Mouse (Mus musculus) heart, embryonic 14.5 days (tissue): ENCODE data around the gene Gm29427. TPM values are rescaled to one million over a fixed set of nuclear protein-coding genes. Genes with fewer than 3 reads are reported as not detected.

Experiments used
- ATAC-seq: fragments of 200-750 bp; cut with Nextera tagmentation; 2 replicates; pipeline ENCODE4 v1.8.0; 2017; ENCODE audit warnings: low read depth, moderate TSS enrichment; ENCODE audit not compliant: insufficient number of reproducible peaks, insufficient read depth, low FRiP score
- H3K27ac ChIP-seq, 2 experiments: fragments of 200-500 bp in 1 of 2; fragments of 300-500 bp in 1 of 2; sonication (generic) in 1 of 2; replicated peaks in 1 of 2; 2 replicates each; pipeline ENCODE4 v1.5.1; 2012 to 2014; ENCODE audit warnings: low read depth in 2 of 2, low read length in 2 of 2, control low read depth in 1 of 2, mild to moderate bottlenecking in 1 of 2, mixed read lengths in 1 of 2; ENCODE audit not compliant: control insufficient read depth in 1 of 2, insufficient read depth in 1 of 2
- H3K27me3 ChIP-seq: fragments of 300-500 bp; sonication (generic); 2 replicates; pipeline ENCODE4 v1.6.1; 2014; ENCODE audit warnings: mild to moderate bottlenecking, low read length, control low read depth; ENCODE audit not compliant: control insufficient read depth, insufficient read depth
- H3K36me3 ChIP-seq: fragments of 300-500 bp; sonication (generic); 2 replicates; pipeline ENCODE4 v1.6.1; 2014; ENCODE audit warnings: mild to moderate bottlenecking, control low read depth, low read length, mixed read lengths; ENCODE audit not compliant: control insufficient read depth, insufficient read depth
- H3K4me1 ChIP-seq, 2 experiments: fragments of 200-500 bp in 1 of 2; fragments of 300-500 bp in 1 of 2; sonication (generic) in 1 of 2; 2 replicates each; pipeline ENCODE4 v1.6.1; 2012 to 2014; ENCODE audit warnings: low read length in 2 of 2, control low read depth in 1 of 2, mixed read lengths in 1 of 2; ENCODE audit not compliant: control insufficient read depth in 2 of 2, insufficient read depth in 2 of 2
- H3K4me2 ChIP-seq: fragments of 300-500 bp; sonication (generic); 2 replicates; pipeline ENCODE4 v1.6.1; 2014; ENCODE audit warnings: mild to moderate bottlenecking, low read length
- H3K4me3 ChIP-seq, 2 experiments: fragments of 200-500 bp in 1 of 2; fragments of 300-500 bp in 1 of 2; sonication (generic) in 1 of 2; 2 replicates each; pipeline ENCODE4 v1.5.1; 2012 to 2014; ENCODE audit warnings: low read length in 2 of 2, mild to moderate bottlenecking in 2 of 2, control low read depth in 1 of 2, low read depth in 1 of 2, moderate library complexity in 1 of 2; ENCODE audit not compliant: control insufficient read depth in 1 of 2, insufficient read depth in 1 of 2
- H3K9ac ChIP-seq: fragments of 300-500 bp; sonication (generic); 2 replicates; pipeline ENCODE4 v1.6.1; 2014; ENCODE audit warnings: mild to moderate bottlenecking, low read length
- H3K9me3 ChIP-seq: fragments of 300-500 bp; sonication (generic); 2 replicates; pipeline ENCODE4 v1.6.1; 2016; ENCODE audit warnings: low read length, control low read depth; ENCODE audit not compliant: control insufficient read depth
- WGBS: fragments of 180-500 bp; shearing (Covaris S2); extraction: QIAGEN DNeasy Blood & Tissue Kit; methylation state at CpG from one replicate; pipeline ENCODE4 v1.1.7; 2014; 5-methylcytosine and 5-hydroxymethylcytosine counted together
- polyA plus RNA-seq: library from polyadenylated mRNA; unstranded; fragments of >200 nt; fragmentation: Nextera tagmentation; extraction: Ambion mirVana; gene quantifications from 2 replicates; pipeline ENCODE4 v1.2.1, GENCODE M21; 2014

Gene Gm29427
- polyA plus RNA-seq, 1 experiment from 2014 or later: not detected

- peak within 1 kb of the TSS in 1 of 2 experiments; percentile 8; a peak in 1 of 4 replicates for H3K4me3 ChIP-seq
- 8% methylated on average over 10 of the region's 10 CpGs for WGBS
- peak within 1 kb of the TSS; percentile 54 for H3K4me2 ChIP-seq
- no peak within 1 kb of the TSS; the same call in 1 of the 2 replicates for H3K9ac ChIP-seq
- peak; percentile 71 for ATAC-seq
- H3K4me1 ChIP-seq: peaks cover 8 to 12% of the 10 kb centered on the region in 2 experiments; a peak in 3 of 4 replicates
- H3K9me3 ChIP-seq: no peaks in the 10 kb centered on the region
- H3K27ac ChIP-seq: no peak within 1 kb of the TSS
- no peaks in the 10 kb centered on the region for H3K36me3 ChIP-seq
- no peaks in the 10 kb centered on the region for H3K27me3 ChIP-seq
These were observed 16.2 kb upstream of the Gm29427 start, which contains the start of gene AA986860 for GRCm38 (mm10) chr1:130731741-130732337. AA986860 (plus strand) TSS chr1:130731976.

GRCm38 (mm10) chr1:130729153-130729552 is 13.6 kb upstream of the Gm29427 start, which contains the start of gene Pfkfb2:
Pfkfb2 (minus strand) TSS chr1:130729253.
- 0 out of 2 replicates have a peak, but pooled peaks cover 2% of the 10 kb centered on the region for H3K36me3 ChIP-seq
- no peak within 1 kb of the TSS for H3K4me2 ChIP-seq
- whole genome bisulfite sequencing: 66% methylated on average over 2 of the region's 2 CpGs
- H3K4me1 ChIP-seq: peaks cover 4 to 7% of the 10 kb centered on the region in 2 experiments; a peak in 2 of 4 replicates
- H3K27ac ChIP-seq: no peak within 1 kb of the TSS
- H3K27me3 ChIP-seq: no peaks in the 10 kb centered on the region
- ATAC-seq: no peak
- H3K9me3 ChIP-seq: no peaks in the 10 kb centered on the region
- H3K9ac ChIP-seq: no peak within 1 kb of the TSS
- H3K4me3 ChIP-seq: no peak within 1 kb of the TSS

- H3K4me1 ChIP-seq: peaks cover 4 to 7% of the 10 kb centered on the region in 2 experiments; a peak in 2 of 4 replicates
- no peak overlapping the region for H3K9ac ChIP-seq
- no peaks in the 10 kb centered on the region for H3K27me3 ChIP-seq
- H3K4me2 ChIP-seq: no peak overlapping the region
- ATAC-seq: no peak
- H3K9me3 ChIP-seq: no peaks in the 10 kb centered on the region
- WGBS: 90% methylated on average over 3 of the region's 3 CpGs
- no peak overlapping the region for H3K27ac ChIP-seq
- 0 out of 2 replicates have a peak, but pooled peaks cover 3% of the 10 kb centered on the region for H3K36me3 ChIP-seq
- H3K4me3 ChIP-seq: no peak overlapping the region
These were observed 13.1 kb upstream of the Gm29427 start for GRCm38 (mm10) chr1:130728708-130729107.

GRCm38 (mm10) chr1:130728070-130728469 is 12.5 kb upstream of the Gm29427 start:
- Histone ChIP-seq H3K4me2 (no peak overlapping the region), H3K4me1 (peaks cover 4 to 6% of the 10 kb centered on the region in 2 experiments; a peak in 2 of 4 replicates), H3K27ac (no peak overlapping the region), H3K27me3 (no peaks in the 10 kb centered on the region), H3K9me3 (no peaks in the 10 kb centered on the region), H3K4me3 (no peak overlapping the region), H3K9ac (no peak overlapping the region), H3K36me3 (0 out of 2 replicates have a peak, but pooled peaks cover 3% of the 10 kb centered on the region)
- no peak; the same call in 1 of the 2 replicates for ATAC-seq
- 49% methylated on average over 1 of the region's 1 CpGs for WGBS

GRCm38 (mm10) chr1:130726396-130726795 is 10.8 kb upstream of the Gm29427 start:
- no peak for ATAC-seq
- Histone ChIP-seq H3K9me3 (no peaks in the 10 kb centered on the region), H3K4me3 (no peak overlapping the region), H3K36me3 (0 out of 2 replicates have a peak, but pooled peaks cover 3% of the 10 kb centered on the region), H3K27ac (no peak overlapping the region), H3K9ac (no peak overlapping the region), H3K4me2 (no peak overlapping the region), H3K27me3 (no peaks in the 10 kb centered on the region), H3K4me1 (no peaks in the 10 kb centered on the region)
- WGBS: 91% methylated on average over 2 of the region's 2 CpGs

GRCm38 (mm10) chr1:130724206-130724605 is 8.6 kb upstream of the Gm29427 start:
- Histone ChIP-seq H3K27me3 (no peaks in the 10 kb centered on the region), H3K9ac (no peak overlapping the region), H3K27ac (no peak overlapping the region), H3K4me2 (no peak overlapping the region), H3K4me3 (no peak overlapping the region), H3K4me1 (no peaks in the 10 kb centered on the region), H3K9me3 (no peaks in the 10 kb centered on the region), H3K36me3 (peaks cover 8% of the 10 kb centered on the region; the same call in 1 of the 2 replicates)
- no peak for ATAC-seq
- WGBS: 92% methylated on average over 5 of the region's 5 CpGs

GRCm38 (mm10) chr1:130717291-130717871 is 1.8 kb upstream of the Gm29427 start, which contains the start of gene Yod1:
Yod1 (plus strand) TSS chr1:130717327.
- 1% methylated on average over 54 of the region's 54 CpGs for WGBS
- no peaks in the 10 kb centered on the region for H3K9me3 ChIP-seq
- peak within 1 kb of the TSS; percentile 95 for H3K9ac ChIP-seq
- peak within 1 kb of the TSS; percentile 83 to 96 for H3K4me3 ChIP-seq
- H3K4me2 ChIP-seq: peak within 1 kb of the TSS; percentile 99
- peaks cover 15% of the 10 kb centered on the region; the same call in 1 of the 2 replicates for H3K36me3 ChIP-seq
- H3K4me1 ChIP-seq: peaks cover 4 to 10% of the 10 kb centered on the region in 2 experiments
- peak; percentile 66 for ATAC-seq
- H3K27me3 ChIP-seq: no peaks in the 10 kb centered on the region
- peak within 1 kb of the TSS; percentile 75 to 80 for H3K27ac ChIP-seq
